Mouse (Mus musculus) telencephalon, adult 2 months (tissue): ENCODE results near the gene Pgap1.

ENCODE experiments used
- DNase-seq: peaks from one replicate; pipeline ENCODE4 v3.0.0-alpha.2; 2011; ENCODE audit warnings: low read depth, low spot score

Pgap1 gene

DNA sequence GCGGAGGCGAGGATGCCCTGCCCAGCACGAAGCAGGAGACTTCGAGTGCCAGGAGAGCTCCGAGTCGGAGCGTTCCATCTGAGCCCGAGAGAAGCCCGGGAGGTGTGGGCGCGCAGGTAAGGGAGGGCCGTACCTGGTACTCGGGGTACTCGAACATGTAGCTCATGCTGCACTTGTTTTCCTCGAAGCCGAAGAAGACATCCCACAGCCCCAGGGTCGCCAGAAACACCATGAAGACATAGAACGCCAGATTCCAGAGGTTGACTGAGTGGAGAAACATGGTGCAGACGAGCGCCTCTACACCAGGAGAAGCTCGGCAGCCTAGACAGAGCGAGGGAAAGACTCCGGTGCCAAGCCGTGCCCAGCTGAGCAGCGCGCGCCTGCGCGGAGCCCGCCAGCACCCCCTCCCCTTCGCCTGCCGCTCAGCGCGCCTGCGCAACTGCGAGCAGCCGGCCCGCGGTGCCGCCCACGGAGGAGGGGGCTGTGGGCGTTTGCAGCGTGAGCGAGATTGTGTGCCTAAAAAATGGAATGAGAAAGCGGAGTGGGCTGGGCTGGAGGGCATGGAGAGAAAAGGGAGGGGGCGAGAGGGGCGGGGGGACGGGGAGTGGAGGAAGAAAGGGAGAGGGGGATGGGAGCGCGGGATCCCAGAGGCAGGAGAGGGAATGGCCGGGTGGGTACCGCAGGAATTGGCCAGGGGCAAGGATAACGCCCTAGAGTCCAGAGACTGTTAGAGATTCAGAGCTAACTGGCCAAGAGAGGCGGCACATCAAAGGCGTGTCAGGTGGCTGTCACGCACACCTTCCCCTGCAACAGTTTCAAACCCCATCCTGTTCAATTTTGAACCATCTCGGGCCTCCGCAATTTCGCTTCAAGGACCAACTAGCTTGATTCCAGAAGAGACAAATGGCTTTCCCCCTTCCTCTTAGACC lies at the start of gene Pgap1:
TSS of gene Pgap1 (minus strand) at position 384 of the 929 bp plus-strand sequence.
- peak; percentile 85 for DNase-seq

DNA sequence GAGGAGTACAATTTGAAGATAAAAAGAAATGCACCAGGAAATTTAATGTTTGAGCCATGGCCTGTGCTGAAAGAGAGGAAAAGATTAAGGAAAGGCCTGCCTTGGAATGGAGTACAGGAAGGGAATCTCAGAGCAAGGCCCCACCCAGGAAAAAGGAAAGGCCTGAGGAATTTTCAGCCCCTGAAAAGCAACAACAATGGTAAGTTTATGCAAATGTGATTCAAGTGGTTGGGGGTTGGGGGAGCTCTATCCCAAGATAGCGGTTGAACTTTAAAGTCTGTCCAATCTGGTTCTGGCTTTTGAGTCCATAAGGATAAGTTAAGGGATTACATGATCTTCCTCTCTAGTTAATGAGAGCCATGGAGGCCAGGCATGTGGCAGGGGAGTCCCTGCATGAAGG lies 49.5 kb upstream of the Pgap1 start:
- no peak for DNase-seq

DNA sequence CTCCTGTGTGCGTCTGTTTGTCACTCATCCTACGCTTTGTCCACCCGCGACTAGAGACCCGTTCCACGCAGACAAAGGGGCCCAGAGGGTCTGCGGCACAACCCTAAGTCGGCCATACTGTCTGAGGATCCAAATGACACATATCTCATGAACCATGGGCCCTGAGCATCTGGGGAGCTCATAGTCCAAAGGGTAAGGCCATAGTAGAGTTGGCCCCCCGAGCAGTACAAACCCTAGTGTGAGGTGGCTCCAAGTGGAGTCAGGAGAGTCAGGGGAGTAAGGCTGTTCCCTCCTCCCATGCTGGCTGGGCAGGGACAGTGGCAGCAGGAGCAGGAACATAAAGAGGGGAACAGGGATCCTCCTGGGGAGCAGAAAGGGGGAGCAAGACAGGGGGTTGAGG lies 44.2 kb upstream of the Pgap1 start:
- no peak for DNase-seq

DNA sequence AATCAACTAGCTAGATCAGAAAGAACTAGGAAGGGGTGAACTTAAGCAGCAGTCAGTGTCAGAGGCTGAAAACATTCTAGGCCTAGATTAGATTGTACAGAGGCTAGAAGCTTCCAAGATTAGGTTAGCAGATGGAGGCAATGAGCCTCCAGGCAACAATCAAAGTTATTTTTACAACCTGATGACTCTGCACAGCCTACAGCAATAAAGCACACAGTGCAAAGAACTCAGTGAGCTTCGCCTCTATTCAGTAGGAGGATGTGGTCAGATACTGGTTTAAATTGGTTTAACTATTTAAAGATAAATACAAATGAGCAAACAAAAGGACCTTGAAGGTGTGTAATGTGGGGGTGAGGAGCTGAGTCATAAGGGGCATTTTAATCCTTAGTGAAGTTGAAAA lies 42.8 kb upstream of the Pgap1 start:
- DNase-seq: no peak

DNA sequence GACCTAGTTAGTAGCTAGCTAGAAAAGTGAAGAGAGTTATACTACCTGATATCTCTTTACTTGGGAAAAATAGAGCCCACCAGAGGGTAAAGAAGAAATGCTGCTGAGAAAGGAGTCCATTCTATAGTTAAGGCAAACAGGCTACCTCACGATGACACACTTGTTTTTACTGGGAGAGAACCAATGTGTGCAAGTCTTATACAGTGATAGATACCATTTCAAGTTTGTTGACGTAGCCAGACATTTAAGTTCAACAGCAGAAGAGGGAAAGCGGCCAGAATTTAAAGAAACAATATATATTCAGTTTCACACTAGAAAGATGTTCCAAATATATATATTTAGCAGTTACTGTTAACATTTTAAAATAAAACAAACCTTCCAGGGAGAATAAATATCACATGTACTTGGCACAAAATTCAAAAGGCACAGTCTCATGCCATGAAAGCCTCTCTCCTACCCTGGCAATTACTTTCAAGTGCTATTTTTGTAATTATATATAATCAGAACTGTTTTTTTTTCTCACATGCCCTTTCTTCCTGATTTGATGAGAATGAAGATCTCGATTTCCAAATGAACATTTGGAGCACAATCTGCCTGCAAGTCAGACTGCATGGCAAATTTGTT lies 40.2 kb upstream of the Pgap1 start:
- no peak for DNase-seq

DNA sequence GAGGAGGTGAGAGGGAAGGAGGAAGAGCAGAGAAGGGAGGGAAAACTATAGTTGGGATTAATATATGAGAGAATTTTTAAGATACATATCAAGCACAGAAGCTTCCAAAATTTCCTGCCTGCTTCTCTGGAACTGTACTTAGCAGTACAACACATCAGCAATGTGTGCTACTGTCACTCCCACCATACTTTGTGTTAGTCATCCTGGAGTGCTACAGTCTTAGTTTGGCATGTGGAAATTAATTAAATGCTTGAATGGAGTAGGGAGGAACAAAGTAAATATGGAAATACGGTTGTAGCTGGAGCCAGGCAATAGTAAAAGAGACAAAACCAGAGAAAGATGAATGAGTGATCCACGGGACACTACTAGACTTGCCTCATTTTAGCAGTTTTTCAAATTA lies 38.7 kb upstream of the Pgap1 start:
- DNase-seq: peak; percentile 55

DNA sequence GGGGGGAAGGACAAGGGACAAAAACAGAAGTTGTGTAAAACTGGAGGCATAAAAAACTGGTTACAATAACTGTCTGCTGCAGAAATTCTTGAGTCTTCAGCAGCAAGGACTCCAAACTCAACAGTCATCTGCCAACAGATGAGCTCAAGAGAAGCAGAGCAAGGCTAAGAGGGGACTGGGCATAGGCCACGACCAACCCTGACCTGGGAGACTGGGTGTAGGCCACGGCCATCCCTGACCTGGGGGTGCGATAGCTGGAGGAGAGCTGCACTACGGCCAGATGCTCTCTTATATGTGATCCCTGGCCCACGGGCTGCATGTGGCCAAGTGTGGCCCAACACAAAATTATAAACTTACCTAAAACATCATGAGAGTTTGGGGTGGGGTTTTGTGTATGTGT lies 29.6 kb upstream of the Pgap1 start:
- no peak for DNase-seq

DNA sequence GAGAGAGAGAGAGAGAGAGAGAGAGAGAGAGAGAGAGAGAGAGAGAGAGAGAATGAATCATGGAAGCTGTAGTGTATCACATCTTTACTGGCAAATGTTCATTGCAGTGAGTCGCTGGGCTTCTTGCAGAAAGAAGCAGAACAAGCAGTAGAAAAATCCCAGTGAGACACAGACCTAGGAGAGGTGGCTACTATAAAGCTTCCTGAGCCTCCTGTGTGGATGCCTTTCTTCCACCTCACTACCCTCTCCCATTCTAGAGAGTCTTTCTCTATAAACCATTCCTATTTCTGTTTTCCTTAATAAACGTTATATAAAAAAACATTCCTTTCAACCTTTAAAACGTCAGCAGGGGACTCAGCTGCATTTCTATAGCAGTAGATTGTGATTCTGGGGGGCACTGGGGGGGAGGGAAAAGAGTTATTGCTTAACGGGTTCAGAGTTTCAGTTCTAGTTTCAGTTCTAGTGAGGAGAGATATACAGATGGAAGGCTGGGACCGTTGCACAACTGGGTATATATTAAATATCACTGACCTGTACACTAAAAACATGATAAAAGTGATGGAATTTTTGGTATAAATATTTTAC lies 28.6 kb upstream of the Pgap1 start:
- DNase-seq: no peak

DNA sequence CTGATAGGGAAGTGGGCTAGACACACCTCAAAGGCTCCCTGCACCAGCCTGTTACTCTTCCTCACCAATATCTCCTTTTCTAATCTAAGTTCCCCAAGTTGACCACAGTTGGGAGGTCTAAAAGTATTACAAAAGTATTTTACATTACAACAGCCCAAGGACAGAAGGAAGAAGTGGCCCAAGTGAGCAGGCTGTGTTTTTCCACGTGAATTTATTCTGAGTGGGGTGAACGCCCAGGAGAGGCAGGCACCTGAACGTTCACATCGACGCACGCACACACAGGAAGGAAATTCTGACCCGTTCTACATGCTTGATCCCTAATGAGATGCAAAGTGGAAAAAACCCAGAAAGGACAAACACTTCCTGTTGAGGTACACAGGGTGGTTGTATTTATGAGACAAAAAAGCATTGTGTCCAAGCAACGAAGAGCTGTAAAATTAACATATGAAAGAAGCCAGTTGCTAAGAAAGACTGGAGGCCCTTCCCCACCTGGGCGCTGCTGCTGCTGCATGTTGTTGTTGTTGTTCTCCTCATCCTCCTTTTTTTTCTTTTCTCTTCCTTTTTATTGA lies 27.9 kb upstream of the Pgap1 start:
- no peak for DNase-seq

DNA sequence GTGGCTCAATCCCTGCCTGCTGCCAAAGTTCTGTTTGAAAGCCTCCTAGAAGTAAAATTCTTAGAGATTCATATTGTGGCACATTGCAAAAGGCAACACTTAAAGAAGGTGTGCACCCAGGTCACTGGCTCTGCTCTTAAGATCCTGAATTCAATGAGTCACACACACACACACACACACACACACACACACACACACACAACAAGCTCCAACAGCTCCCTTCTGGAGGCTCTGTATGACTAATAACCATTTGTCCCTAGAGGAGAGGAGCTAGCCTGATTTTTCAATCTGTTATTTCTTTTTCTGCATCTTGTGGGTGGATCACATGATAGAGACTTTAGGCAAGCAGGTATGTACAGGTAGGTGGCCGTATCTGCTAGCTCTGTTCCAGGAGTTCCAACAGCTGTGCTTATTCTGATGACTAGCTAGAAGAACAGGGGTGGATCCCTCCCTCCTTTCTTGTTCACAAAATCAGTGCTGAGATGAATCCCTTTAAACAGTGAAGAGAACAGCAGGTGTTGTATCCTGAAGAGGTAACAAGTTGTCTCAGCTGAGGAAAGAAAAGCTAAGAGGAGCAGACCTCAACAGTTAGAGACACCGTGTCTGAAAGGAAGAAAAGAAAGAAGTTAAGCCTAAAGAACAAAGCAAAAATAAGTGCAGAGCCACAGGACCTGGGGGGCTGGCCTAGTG lies 27.2 kb upstream of the Pgap1 start:
- peak; percentile 42 for DNase-seq

DNA sequence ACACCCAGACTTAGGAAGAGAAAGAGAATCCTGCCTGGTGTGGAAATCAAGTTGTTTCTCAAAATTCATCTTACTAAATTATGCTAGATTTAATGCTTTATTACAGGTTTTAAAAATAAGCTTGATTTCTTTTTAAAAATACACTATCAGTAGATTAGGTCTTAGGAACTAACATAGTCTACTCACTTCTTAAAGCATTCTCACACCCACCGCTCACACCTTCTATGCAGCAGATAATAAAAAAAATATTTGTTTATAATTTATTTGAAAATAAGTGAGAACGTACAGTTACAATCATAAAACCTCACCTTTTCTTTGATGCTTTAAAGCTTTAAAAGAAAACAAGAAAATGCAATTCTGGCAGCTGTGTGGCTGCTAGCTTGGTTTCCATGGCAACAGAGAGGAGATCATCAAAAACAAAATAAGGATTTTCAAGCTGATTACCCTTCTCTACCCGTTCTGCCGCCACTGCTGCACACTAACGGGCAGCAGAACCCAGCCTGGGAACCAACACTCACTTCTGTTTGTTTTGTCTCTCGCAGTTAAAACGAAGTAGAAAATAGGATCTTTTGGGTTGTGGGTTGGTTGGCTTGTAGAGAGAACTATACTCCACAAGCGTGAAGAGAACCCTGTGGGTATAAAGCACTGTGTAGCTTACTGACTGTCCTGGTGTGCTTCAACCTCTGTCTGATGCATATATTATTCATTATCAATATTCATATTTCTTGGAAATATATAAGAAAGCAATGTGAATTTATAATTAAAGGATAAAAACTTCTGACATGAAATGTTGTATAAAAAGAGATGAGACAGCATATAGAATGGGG lies 21.1 kb upstream of the Pgap1 start:
- DNase-seq: no peak

DNA sequence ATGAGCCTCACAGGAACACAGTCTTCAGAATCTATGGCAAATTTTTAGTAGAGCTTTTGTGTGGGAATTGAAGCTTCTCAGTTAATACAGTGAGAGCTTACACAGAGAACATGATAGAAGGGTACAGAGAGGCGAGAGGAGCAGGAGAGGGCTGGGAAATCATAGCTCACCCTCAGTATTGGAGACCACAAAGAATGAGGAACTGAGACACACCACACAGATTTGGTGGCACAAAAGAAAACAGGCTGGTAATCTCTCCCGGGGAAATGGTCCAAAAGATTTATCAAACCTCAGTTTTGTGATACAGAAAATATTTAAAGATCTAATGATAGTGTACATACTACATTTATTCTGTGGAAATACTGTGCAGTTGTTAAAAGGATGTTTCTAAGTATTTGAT lies 11.6 kb upstream of the Pgap1 start:
- DNase-seq: no peak

DNA sequence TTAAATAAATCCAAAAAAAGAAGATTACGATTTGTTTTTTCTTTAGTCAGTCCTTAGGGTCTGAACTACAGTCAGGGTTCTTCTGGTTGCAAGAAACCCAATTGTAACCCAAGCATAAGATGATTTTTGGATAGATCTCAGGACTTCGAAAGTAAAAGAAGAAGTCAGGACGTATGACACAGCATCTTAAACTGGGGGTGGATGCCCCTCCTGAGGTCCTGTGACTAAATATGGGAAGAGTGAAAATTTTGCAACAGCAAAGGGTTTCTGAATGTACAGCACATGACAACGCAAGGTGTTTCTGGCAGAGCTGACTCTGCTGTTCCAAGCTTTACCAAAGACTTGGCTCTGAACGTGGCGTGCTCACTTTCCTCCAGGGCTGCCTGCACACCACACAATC lies 6.4 kb upstream of the Pgap1 start:
- DNase-seq: no peak

DNA sequence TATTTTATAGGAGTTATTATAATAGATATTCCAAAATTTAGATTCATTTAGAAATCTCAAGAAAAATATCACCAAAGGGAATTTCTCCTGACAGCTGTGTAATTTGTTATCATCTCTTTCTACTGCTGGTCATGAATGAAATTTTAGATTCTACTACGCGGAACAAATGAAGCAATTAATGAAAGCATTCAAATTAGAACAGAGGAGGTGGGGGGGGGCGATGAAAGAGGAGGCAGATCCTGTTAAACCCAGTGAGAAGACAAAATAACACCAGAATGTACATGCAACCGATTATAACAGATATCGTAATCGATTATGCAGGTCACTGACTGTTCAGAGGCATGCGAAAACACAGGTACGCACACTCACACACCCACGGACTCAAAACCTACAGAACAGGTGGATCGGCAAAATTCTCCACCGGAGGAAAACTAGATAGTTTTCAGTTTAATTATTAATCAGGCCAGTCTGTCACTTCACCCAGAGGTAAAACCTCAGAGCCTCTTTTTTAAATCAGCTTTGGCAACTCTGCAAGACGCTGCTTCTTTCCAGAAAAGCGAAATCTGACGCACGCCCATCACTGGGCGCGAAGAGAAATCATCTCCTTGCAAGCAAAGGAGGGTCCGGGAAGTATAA lies 780 bp downstream of the Pgap1 start:
- no peak for DNase-seq

DNA sequence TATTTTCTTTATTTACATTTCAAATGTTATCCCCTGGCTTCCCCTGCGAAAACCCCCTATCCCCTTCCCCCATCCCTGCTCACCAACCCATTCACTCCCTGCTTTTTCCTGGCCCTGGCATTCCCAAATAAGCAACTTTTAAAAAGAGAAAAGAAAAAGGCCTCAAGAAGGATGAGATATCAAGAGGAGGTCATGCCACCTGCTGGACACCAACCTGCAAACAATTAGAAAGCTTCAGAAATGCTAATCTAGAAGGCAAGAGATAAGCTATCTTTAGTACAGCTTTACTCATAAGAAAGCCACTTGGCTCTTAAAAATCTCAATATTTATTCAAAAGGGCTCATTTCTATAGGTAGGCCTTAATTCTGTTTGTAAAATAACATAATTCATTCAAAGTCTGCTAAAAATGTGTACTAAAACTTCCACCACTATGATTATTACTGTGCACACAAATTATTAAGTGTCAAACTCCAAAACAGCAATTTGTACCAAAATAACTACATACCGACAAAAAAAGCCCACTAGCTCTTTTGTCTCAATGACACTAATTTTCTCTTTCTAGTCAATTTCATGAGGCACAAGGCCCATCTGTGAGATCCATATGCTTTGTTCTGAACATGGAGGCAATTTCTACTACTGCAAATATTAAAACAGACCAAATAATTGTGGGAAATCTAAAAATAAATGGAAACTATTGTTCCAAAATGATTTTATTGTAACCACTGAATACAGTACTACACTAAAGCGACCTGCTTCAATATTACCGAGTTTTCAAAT lies 1.9 kb downstream of the Pgap1 start:
- DNase-seq: no peak

DNA sequence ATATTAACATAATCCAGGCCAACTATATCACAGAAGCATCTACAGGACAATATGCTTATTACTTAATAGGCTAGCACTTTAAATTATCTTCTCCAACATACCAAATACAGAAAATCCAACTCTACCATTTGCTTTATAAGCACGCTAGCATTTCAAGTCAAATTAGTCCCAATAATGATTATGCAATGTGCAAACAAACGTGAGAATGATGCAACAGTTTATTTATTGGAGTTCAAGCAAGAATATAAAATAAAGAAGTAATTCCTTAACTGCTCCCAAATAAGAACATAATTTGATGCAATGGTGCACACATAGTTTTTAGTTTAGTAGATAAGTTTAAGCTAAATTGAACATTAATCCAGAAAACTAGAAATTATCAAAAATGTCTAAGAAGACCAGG lies 4.9 kb downstream of the Pgap1 start:
- DNase-seq: no peak

DNA sequence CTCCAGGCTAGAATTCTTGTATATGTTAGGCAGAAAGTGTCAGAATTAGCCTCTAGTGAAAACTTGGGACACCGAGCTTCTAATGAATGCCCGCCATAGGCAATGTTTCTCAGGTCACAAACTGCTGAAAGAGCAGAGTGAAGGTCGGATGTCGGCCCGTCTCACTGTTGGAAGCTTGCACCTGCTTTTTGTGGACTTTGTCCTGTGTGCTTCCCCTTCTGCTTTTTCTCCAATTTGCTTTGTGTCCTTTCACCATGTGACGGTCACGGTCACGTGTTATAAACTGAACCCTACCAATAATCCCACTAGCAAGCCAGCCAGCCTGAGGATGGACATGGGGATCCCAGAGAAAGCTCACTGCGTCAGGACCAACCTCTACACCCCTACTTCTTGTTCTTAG lies 12.3 kb downstream of the Pgap1 start:
- DNase-seq: no peak

DNA sequence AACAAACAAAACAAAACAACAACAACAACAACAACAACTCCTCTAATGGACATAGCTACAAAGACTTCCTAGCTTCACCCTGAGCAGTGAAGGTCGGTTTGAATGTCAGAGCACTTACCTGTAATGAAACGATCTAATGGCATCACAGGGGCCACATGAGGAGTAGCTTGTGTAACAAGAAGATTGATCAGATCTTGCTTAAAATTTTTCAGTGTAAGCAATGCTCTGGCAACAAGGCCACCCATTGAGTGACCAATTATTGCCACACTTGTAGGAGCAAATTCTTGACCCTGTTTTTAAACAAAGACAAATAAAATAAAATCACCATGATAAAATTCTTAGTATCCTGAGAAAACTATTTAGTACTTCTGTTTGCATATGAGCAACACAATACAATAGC lies 14.6 kb downstream of the Pgap1 start:
- no peak for DNase-seq

DNA sequence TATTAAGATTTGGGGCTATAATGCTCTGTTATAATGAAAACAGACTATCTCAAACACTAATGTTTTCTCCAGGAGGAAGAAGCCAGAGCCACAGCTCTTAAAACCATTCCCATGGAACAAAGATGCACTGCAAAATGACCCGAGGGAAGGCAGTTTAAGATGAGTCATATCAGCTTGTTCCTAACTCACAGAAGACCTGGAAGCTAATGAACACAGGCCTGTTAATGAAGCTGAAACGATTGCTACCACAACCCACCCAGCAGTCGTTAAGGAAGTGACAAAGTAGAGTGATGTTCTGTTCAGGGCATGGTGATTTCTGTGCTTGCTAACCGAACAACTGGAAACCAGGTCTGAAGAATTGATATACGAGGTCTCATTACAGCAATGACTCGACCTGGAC lies 26.3 kb downstream of the Pgap1 start:
- DNase-seq: no peak

DNA sequence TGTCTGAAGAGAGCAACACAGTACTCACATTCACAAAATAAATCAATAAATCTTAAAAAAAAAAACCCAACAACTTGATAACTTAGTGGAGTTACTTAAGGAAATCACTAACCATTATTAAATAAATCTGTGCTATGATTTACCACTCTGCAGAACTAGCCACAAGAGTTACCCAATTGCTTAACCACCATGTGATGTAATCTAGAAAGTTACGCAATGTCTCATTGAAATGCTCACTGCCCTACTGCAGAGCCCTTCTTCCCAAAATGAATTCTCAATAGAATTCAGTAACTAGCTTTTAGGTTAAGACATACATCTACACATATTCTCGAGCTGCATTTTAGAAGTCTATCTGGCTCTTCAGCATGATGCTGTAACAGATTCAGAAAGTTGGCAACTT lies 33.8 kb downstream of the Pgap1 start:
- no peak for DNase-seq
